Mouse (Mus musculus) kidney, adult 9 months (tissue): ENCODE data around the gene Smim11.

Experiments used
- DNase-seq: peaks from one replicate; pipeline ENCODE4 v3.0.0; 2022

The Smim11 gene

GRCm38 (mm10) chr16:92320361-92320760, 19.3 kb downstream of the Smim11 start:
- DNase-seq, result no peak

GRCm38 (mm10) chr16:92321341-92321740, 20.3 kb downstream of the Smim11 start, which contains the start of gene Fam243:
Gene Fam243, minus strand, starts transcription at chr16:92321441.
- no peak for DNase-seq

- DNase-seq, result no peak
Measured at GRCm38 (mm10) chr16:92324309-92325061, 23.4 kb downstream of the Smim11 start.

- DNase-seq, result no peak
Measured at GRCm38 (mm10) chr16:92325062-92325406, 23.9 kb downstream of the Smim11 start.

- no peak for DNase-seq
Measured at GRCm38 (mm10) chr16:92327911-92328310, 26.8 kb downstream of the Smim11 start.

- no peak for DNase-seq
Measured at GRCm38 (mm10) chr16:92330966-92331365, 29.9 kb downstream of the Smim11 start.

GRCm38 (mm10) chr16:92334600-92334999, 33.5 kb downstream of the Smim11 start:
- no peak for DNase-seq

GRCm38 (mm10) chr16:92336280-92336679, 35.2 kb downstream of the Smim11 start:
- DNase-seq, result peak; percentile 84

- peak; percentile 64 for DNase-seq
Measured at GRCm38 (mm10) chr16:92340612-92341511, 39.8 kb downstream of the Smim11 start.

GRCm38 (mm10) chr16:92345177-92345576, 44.1 kb downstream of the Smim11 start:
- DNase-seq, result no peak

- no peak for DNase-seq
Measured at GRCm38 (mm10) chr16:92346297-92346916, 45.3 kb downstream of the Smim11 start.

- no peak for DNase-seq
Measured at GRCm38 (mm10) chr16:92348941-92349340, 47.9 kb downstream of the Smim11 start.

GRCm38 (mm10) chr16:92353295-92353694, 52.2 kb downstream of the Smim11 start:
- DNase-seq, result no peak

- DNase-seq, result no peak
Measured at GRCm38 (mm10) chr16:92353897-92354296, 52.8 kb downstream of the Smim11 start.

- no peak for DNase-seq
Measured at GRCm38 (mm10) chr16:92355366-92355765, 54.3 kb downstream of the Smim11 start.

GRCm38 (mm10) chr16:92355982-92356381, 54.9 kb downstream of the Smim11 start:
- no peak for DNase-seq

GRCm38 (mm10) chr16:92357023-92357422, 55.9 kb downstream of the Smim11 start:
- DNase-seq, result no peak

- peak; percentile 28 for DNase-seq
Measured at GRCm38 (mm10) chr16:92357566-92357965, 56.5 kb downstream of the Smim11 start.

- no peak for DNase-seq
Measured at GRCm38 (mm10) chr16:92358734-92359133, 57.6 kb downstream of the Smim11 start.

- DNase-seq, result no peak
Measured at GRCm38 (mm10) chr16:92359229-92359628, 58.1 kb downstream of the Smim11 start, which contains the start of gene Kcne1. Gene Kcne1, minus strand, starts transcription at chr16:92359468.

- DNase-seq, result no peak
Measured at GRCm38 (mm10) chr16:92360711-92361110, 59.6 kb downstream of the Smim11 start.
